Mouse (Mus musculus) lung, postnatal 4 days (tissue): Measurements from ENCODE around the gene Adam25.
"Not testable (repeated sequence)": the region's sequence is repeated elsewhere in the genome, so short reads cannot be mapped to it uniquely, and the experiment has no call there.

Experiments used
- DNase-seq, 2 experiments: peaks; one replicate each; pipeline ENCODE4 v3.0.0; 2021

Adam25 gene

GRCm38 (mm10) chr8:40751908-40752307 lies at the start of gene Adam25:
Gene Adam25 (plus strand): TSS chr8:40752208.
- not testable (repeated sequence) for DNase-seq

GRCm38 (mm10) chr8:40715406-40715805 lies 36.6 kb upstream of the Adam25 start:
- not testable (repeated sequence) for DNase-seq

GRCm38 (mm10) chr8:40715986-40716385 lies 36.0 kb upstream of the Adam25 start:
- no peak for DNase-seq

DNA sequence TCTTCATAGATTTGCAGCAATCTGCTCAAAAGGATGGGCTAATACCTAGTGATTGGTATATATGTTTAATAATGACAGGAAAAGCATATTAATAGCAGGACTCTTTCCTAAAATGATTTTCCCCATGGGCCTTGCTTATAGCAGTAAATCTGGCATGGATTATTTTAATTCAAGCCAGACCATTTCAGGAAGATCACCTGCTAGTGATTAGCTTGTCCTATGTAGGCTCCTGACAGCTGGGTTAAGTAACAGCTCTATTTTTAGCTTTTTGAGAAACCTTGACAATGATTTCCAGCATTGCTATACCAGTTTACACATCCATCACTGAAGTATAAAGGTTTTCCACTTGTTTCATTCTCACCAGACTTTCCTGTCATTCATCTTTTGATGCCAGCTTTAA lies 31.3 kb downstream of the Adam25 start:
- no peak for DNase-seq

DNA sequence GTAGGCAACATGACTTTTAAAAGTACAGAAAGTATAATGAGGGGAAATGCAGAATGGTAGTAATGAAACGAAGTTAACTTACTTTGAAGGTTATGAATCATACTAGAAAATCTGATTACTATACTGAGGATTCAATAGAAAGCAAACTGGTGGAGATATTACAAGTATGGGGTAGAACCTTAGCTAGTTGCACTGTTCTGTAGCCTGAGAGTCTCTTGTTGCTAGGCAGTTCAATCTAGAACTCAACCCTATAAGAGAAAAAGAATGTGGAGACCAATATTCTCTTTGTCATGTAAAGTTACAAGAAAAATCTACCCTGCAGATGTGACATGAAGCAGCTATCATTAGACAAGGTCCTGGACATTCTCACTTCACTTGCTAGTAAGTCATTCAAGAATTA lies 41.0 kb downstream of the Adam25 start, which contains the start of gene Adam20:
Adam20 (plus strand) TSS at position 301 of the 400 bp plus-strand sequence.
- not testable (repeated sequence) for DNase-seq

- DNase-seq, result no peak
These were observed 51.5 kb downstream of the Adam25 start for GRCm38 (mm10) chr8:40803379-40804079.
